Mouse (Mus musculus) kidney, adult 2 months (tissue): ENCODE measurements at regions not wholly inside any gene's neighbourhood (a gene's known extent, or its start where the extent isn't known, plus 50 kb on each side); places are given as distances from the start of the nearest gene placed in this dataset.

ENCODE experiments used
- CTCF ChIP-seq: fragments of 200-500 bp; conservative IDR thresholded peaks from 2 replicates; pipeline ENCODE4 v1.5.1; 2011; ENCODE audit warnings: low read depth, mild to moderate bottlenecking, control low read depth, low read length, moderate library complexity, mixed read lengths; ENCODE audit not compliant: insufficient read depth, insufficient read length
- POLR2A ChIP-seq: fragments of 200-500 bp; IDR thresholded peaks from one replicate; pipeline ENCODE4 v1.6.1; 2011; ENCODE audit warnings: low read depth, low read length, control low read depth

- TF ChIP-seq POLR2A: no peak
- TF ChIP-seq CTCF: no peak
Observed at GRCm38 (mm10) chr8:78147170-78147569, 65.9 kb upstream of the Ttc29 start.
